Mouse (Mus musculus) liver, adult 2 months (tissue): ENCODE data around the gene Prrc2a.

ENCODE experiments used
- CTCF ChIP-seq: fragments of 200-500 bp; IDR thresholded peaks from 2 replicates; pipeline ENCODE4 v1.5.1; 2011; ENCODE audit warnings: low read depth, low read length, control low read depth
- POLR2A ChIP-seq: fragments of 200-500 bp; IDR thresholded peaks from 2 replicates; pipeline ENCODE4 v1.6.1; 2011; ENCODE audit warnings: low read length, control low read depth; ENCODE audit not compliant: insufficient read depth; ENCODE audit errors: extremely low read depth

GRCm38 (mm10) chr17:35154616-35155015 lies 10.1 kb downstream of the Prrc2a start:
- no peak for TF ChIP-seq POLR2A
- TF ChIP-seq CTCF, result no peak
